Mouse (Mus musculus) midbrain, embryonic 14.5 days (tissue): ENCODE data around the gene Actn4. TPM values are rescaled to one million over a fixed set of nuclear protein-coding genes. Genes with fewer than 3 reads are reported as not detected.
"Not testable (repeated sequence)": the region's sequence is repeated elsewhere in the genome, so short reads cannot be mapped to it uniquely, and the experiment has no call there.

Experiments
- ATAC-seq: fragments of 200-750 bp; cut with Nextera tagmentation; 2 replicates; pipeline ENCODE4 v1.8.0; 2017; ENCODE audit warnings: moderate number of reproducible peaks, moderate library complexity; ENCODE audit not compliant: low FRiP score, low TSS enrichment
- DNase-seq: peaks from one replicate; pipeline ENCODE4 v3.0.0-alpha.2; 2015
- H3K27ac ChIP-seq: fragments of 300-500 bp; sonication (generic); replicated peaks from 2 replicates; pipeline ENCODE4 v1.5.1; 2014; ENCODE audit warnings: mild to moderate bottlenecking, low read depth, low read length, moderate library complexity
- H3K27me3 ChIP-seq: fragments of 300-500 bp; sonication (generic); 2 replicates; pipeline ENCODE4 v1.6.1; 2014; ENCODE audit warnings: low read length, control low read depth, mixed read lengths; ENCODE audit not compliant: control insufficient read depth, insufficient read depth
- H3K36me3 ChIP-seq: fragments of 300-500 bp; sonication (generic); 2 replicates; pipeline ENCODE4 v1.6.1; 2014; ENCODE audit warnings: low read length, control low read depth; ENCODE audit not compliant: control insufficient read depth, insufficient read depth
- H3K4me1 ChIP-seq: fragments of 300-500 bp; sonication (generic); 2 replicates; pipeline ENCODE4 v1.6.1; 2014; ENCODE audit warnings: mild to moderate bottlenecking, antibody characterized with exemption, low read length, control low read depth; ENCODE audit not compliant: control insufficient read depth, insufficient read depth
- H3K4me2 ChIP-seq: fragments of 300-500 bp; sonication (generic); 2 replicates; pipeline ENCODE4 v1.6.1; 2014; ENCODE audit warnings: mild to moderate bottlenecking, low read length, moderate library complexity
- H3K4me3 ChIP-seq: fragments of 300-500 bp; sonication (generic); replicated peaks from 2 replicates; pipeline ENCODE4 v1.5.1; 2014; ENCODE audit warnings: low read depth, low read length
- H3K9ac ChIP-seq: fragments of 300-500 bp; sonication (generic); replicated peaks from 2 replicates; pipeline ENCODE4 v1.6.1; 2014; ENCODE audit warnings: mild to moderate bottlenecking, low read length, moderate library complexity
- H3K9me3 ChIP-seq: fragments of 300-500 bp; sonication (generic); 2 replicates; pipeline ENCODE4 v1.6.1; 2016; ENCODE audit warnings: low read length, control low read depth, mixed read lengths; ENCODE audit not compliant: control insufficient read depth
- WGBS: fragments of 180-500 bp; shearing (Covaris S2); extraction: QIAGEN DNeasy Blood & Tissue Kit; methylation state at CpG from one replicate; pipeline ENCODE4 v1.1.7; 2014; 5-methylcytosine and 5-hydroxymethylcytosine counted together
- polyA plus RNA-seq: library from polyadenylated mRNA; unstranded; fragments of >200 nt; fragmentation: Nextera tagmentation; extraction: Ambion mirVana; gene quantifications from 2 replicates; pipeline ENCODE4 v1.2.1, GENCODE M21; 2014

Actn4 gene
- polyA plus RNA-seq, 1 experiment from 2014 or later, result 118 TPM

DNA sequence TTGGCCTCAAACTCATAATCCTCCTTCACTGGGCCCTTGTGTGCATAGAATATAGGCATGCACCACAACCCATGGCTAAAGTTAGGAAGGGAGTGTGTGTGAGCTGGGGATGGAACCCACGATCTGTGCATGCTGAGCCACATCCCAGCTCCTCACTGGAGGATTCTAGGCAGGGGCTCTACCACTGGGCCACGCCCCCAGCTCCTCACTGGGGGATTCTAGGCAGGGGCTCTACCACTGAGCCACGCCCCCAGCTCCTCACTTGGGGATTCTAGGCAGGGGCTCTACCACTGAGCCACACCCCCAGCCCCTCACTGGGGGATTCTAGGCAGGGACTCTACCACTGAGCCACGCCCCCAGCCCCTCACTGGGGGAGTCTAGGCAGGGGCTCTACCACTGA lies 78.4 kb downstream of the Actn4 start:
- H3K36me3 ChIP-seq, H3K4me2 ChIP-seq, H3K4me1 ChIP-seq, ATAC-seq, DNase-seq, H3K9ac ChIP-seq, H3K9me3 ChIP-seq, H3K27ac ChIP-seq, H3K4me3 ChIP-seq: not testable (repeated sequence)
- H3K27me3 ChIP-seq, result peaks cover 16% of the 10 kb centered on the region
- WGBS, result 88% methylated on average over 3 of the region's 4 CpGs

DNA sequence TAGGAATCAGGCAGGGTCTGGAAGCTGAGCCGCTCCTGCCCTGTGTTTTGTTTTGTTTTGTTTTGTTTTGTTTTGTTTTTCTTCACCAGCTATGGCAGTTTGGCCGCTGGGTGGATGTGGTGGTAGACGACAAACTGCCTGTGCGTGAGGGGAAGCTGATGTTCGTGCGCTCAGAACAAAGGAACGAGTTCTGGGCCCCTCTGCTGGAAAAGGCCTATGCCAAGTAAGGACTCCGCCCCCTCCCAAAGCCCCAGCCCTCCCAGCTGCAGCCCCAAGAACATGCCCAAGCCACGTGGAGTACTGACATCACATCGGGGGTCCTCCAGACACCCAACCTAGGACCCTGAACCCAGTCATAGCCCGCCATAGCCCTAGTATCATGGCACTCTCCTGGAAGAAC lies 79.1 kb downstream of the Actn4 start:
- Histone ChIP-seq H3K27ac (no peak overlapping the region), H3K4me2 (no peak overlapping the region), H3K4me1 (no peaks in the 10 kb centered on the region), H3K36me3 (no peaks in the 10 kb centered on the region), H3K9me3 (no peaks in the 10 kb centered on the region), H3K4me3 (no peak overlapping the region), H3K9ac (no peak overlapping the region), H3K27me3 (peaks cover 9% of the 10 kb centered on the region; the same call in 1 of the 2 replicates)
- DNase-seq (no peak), ATAC-seq (no peak)
- WGBS, result 74% methylated on average over 11 of the region's 11 CpGs

DNA sequence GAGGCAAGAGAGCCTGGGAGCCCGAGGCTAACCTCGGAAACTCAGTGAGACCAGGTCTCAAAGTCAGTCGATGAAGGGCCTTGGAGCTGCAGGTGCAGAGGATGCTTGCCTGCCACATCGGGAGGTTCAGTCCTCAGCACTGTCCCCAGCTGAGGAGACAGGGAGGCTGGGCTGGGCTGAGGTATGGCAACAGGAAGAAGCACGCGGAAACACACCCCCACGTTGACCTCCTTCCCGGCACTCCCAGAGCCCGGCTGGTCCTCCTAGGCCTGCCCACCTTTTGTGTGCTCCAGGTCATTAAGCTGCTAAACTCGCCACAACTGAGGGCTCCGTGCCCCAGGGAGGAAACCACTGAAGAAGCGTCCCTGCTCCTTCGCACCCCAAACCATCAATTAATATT lies 80.9 kb downstream of the Actn4 start, which contains the start of gene Capn12:
Gene Capn12, plus strand, starts transcription at position 224 of the 400 bp plus-strand sequence.
- Histone ChIP-seq H3K9ac (no peak within 1 kb of the TSS), H3K4me3 (no peak within 1 kb of the TSS), H3K9me3 (no peaks in the 10 kb centered on the region), H3K27me3 (no peaks in the 10 kb centered on the region), H3K36me3 (no peaks in the 10 kb centered on the region), H3K4me1 (no peaks in the 10 kb centered on the region), H3K4me2 (no peak within 1 kb of the TSS), H3K27ac (no peak within 1 kb of the TSS; the same call in 1 of the 2 replicates)
- ATAC-seq (no peak), DNase-seq (no peak)
- 50% methylated on average over 13 of the region's 13 CpGs for WGBS

DNA sequence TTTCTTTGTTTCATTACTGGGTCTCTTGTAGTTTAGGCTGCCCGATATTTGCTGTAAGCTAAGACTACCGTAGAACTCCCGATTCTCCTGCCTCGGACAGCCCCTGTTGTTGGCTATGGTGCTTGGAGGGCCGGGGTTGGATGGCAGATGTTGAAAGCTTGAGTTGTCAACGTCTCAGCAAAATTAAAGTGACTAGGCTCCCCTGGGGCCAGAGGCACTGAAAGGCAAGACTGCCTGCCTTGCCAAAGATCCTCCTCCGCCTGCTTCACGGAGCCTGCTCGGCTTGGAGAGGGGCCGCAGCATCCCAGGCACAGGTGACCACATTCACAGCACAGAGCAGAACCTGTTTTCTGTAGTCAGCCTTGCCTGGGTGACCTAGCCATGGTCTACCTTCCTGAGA lies 81.6 kb downstream of the Actn4 start:
- no peak for ATAC-seq
- Histone ChIP-seq H3K4me2 (no peak overlapping the region), H3K27ac (no peak overlapping the region), H3K4me3 (no peak overlapping the region), H3K9me3 (no peaks in the 10 kb centered on the region), H3K27me3 (no peaks in the 10 kb centered on the region), H3K36me3 (no peaks in the 10 kb centered on the region), H3K9ac (no peak overlapping the region), H3K4me1 (no peaks in the 10 kb centered on the region)
- peak; percentile 39 for DNase-seq
- 66% methylated on average over 10 of the region's 10 CpGs for WGBS

DNA sequence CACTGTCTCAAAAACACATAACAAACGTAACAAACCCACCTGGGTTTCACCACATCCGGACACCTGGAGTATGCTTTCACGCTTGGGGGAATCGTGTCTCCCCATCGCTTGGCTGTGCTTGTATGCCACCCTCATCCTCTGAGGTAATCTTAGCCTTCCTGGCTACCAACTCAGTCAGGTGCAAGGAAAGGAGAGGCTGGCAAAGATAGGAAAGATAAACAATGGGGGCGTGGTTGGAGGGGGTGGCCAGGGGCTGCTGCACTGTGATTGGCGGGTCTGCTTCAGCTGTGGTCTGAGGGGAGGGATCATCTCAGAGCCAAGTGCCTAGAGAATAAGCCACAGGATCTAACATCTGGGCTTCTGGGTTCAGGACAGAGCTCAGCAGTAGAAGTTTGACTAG lies 82.5 kb downstream of the Actn4 start:
- no peak for ATAC-seq
- WGBS, result 78% methylated on average over 7 of the region's 7 CpGs
- no peaks in the 10 kb centered on the region for H3K4me1 ChIP-seq

DNA sequence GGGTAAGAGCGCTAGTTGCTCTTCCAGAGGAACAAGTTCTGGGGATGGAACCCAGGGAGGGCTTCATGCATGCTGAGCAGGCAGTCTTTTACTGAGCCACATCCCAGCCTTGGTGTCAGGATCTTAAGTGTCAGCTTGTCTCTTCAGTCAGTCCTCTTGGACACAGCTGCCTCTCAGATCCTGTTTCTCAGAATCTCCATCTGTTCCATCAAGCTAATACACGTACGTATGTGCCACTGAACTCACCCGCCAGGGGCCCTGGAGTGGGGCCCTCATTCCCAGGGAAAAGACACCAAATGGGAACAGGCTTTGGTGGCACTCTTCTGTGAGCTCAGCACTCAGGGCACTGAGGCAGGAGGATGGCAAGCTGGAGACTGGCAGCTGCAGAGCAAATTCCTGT lies 84.3 kb downstream of the Actn4 start:
- H3K4me1 ChIP-seq, result no peaks in the 10 kb centered on the region
- whole genome bisulfite sequencing, result 78% methylated on average over 4 of the region's 4 CpGs
- H3K27ac ChIP-seq, result no peak overlapping the region
- H3K4me2 ChIP-seq, result no peak overlapping the region
- no peak overlapping the region for H3K9ac ChIP-seq
- ATAC-seq (no peak), DNase-seq (no peak)
- H3K4me3 ChIP-seq, result no peak overlapping the region
- no peaks in the 10 kb centered on the region for H3K9me3 ChIP-seq
- no peaks in the 10 kb centered on the region for H3K36me3 ChIP-seq
- H3K27me3 ChIP-seq, result no peaks in the 10 kb centered on the region

More for the DNA sequence above, 82.5 kb downstream of the Actn4 start:
- Histone ChIP-seq H3K4me2 (no peak overlapping the region), H3K27ac (no peak overlapping the region), H3K9me3 (no peaks in the 10 kb centered on the region), H3K36me3 (no peaks in the 10 kb centered on the region), H3K27me3 (no peaks in the 10 kb centered on the region), H3K4me3 (no peak overlapping the region), H3K9ac (no peak overlapping the region)
- DNase-seq, result no peak

DNA sequence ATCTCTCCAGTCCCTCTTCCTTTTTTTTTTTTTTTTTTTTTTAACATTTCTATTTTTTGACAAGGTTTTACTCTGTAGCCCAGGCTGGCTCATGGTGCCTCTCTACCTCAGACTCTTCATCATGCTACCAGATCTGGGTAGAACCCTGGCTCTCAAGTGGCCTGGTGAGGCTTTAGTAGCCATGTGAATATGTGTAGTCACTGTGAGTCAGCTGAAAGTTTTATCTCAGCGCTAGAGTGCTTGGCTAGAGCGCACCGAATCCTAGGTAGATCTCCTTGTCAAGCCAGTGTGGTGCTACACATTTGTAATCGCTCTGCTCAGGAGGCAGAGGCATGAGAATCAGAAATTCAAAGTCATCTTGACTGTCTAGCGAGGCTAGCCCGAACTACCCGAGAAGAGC lies 85.0 kb downstream of the Actn4 start:
- ATAC-seq, result no peak
- no peak overlapping the region for H3K9ac ChIP-seq
- H3K27ac ChIP-seq, result no peak overlapping the region
- no peaks in the 10 kb centered on the region for H3K27me3 ChIP-seq
- no peaks in the 10 kb centered on the region for H3K36me3 ChIP-seq
- H3K9me3 ChIP-seq, result no peaks in the 10 kb centered on the region
- no peak overlapping the region for H3K4me2 ChIP-seq
- WGBS, result 91% methylated on average over 7 of the region's 7 CpGs
- no peak for DNase-seq
- no peak overlapping the region for H3K4me3 ChIP-seq
- no peaks in the 10 kb centered on the region for H3K4me1 ChIP-seq

DNA sequence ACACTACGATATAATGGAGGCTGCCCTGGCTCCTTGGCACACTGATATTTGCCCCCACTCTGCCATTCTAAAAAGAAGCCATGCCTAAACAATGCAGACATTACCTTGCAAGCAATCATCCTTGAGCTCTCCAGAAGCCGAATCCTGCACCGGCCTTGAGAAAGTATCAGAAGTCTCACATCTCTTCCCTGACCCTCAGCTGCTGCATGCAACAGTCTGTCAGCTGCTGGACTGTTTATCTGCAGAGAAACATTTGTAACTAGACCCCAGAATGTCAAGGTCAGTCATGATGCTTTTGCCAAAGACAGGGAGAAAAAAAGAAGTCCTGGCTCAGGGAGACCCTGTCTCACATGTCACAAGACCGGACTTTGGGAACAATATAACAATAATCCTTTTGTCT lies 86.0 kb downstream of the Actn4 start:
- DNase-seq (no peak), ATAC-seq (no peak)
- H3K4me1 ChIP-seq, result no peaks in the 10 kb centered on the region
- H3K4me3 ChIP-seq, result no peak overlapping the region
- no peaks in the 10 kb centered on the region for H3K9me3 ChIP-seq
- no peaks in the 10 kb centered on the region for H3K36me3 ChIP-seq
- H3K4me2 ChIP-seq, result no peak overlapping the region
- no peak overlapping the region for H3K9ac ChIP-seq
- no peaks in the 10 kb centered on the region for H3K27me3 ChIP-seq
- 77% methylated on average over 4 of the region's 4 CpGs for WGBS
- no peak overlapping the region for H3K27ac ChIP-seq

DNA sequence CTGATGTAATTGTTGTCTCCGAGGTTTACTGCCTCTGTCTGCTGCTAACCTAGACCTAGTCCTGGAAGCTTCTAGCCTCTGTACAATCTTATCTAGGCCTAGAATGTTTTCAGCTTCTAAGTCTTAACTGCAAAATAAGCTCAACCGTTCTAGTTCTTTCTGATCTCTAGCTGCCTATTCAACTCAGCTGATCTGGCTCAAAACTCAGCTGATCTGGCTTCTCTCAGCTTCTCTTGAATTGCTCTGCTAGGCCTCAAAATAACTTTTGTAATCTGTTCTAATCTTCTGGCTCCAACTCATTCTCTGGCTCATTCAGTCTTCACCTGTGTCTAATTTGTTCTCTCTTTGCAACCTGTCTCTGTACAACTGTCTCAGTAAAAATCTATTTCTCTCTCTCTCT lies 87.6 kb downstream of the Actn4 start:
- no peak overlapping the region for H3K27ac ChIP-seq
- WGBS, result 75% methylated on average over 2 of the region's 2 CpGs
- no peak for DNase-seq
- no peaks in the 10 kb centered on the region for H3K36me3 ChIP-seq
- no peak overlapping the region for H3K4me3 ChIP-seq
- no peaks in the 10 kb centered on the region for H3K27me3 ChIP-seq
- H3K4me2 ChIP-seq, result no peak overlapping the region
- ATAC-seq, result no peak
- H3K9ac ChIP-seq, result no peak overlapping the region
- H3K9me3 ChIP-seq, result no peaks in the 10 kb centered on the region
- H3K4me1 ChIP-seq, result no peaks in the 10 kb centered on the region
